17 mouse cellular contexts compared by ENCODE assay signal in genomic region chr11:63956748-63957147, GRCm38 (mm10). TPM values are rescaled to one million over a fixed set of nuclear protein-coding genes. Genes with fewer than 3 reads are reported as not detected.
DNase-seq lines count a peak whose midpoint lies in the region; ATAC-seq and TF ChIP-seq lines count a peak whose summit lies in the region.
"Had no signal": no experiment of that assay in that cellular context is flagged by ENCODE, and none has a peak within 500 bp of the region (broad histone marks: within the 10 kb centered on the region; RNA-seq: fewer than 3 reads in every experiment).

No protein-coding gene starts in this region.

- H3K9me3 ChIP-seq in forebrain, embryonic 10.5 days = no peaks in the 10 kb centered on the region
- no peaks in the 10 kb centered on the region for H3K9me3 ChIP-seq in forebrain, embryonic 14.5 days (replicated peaks; ENCODE audit: control insufficient read depth, low read length)
- H3K9me3 ChIP-seq in intestine, embryonic 16.5 days (ENCODE audit: control insufficient read depth, low read length) = no peaks in the 10 kb centered on the region
- no peaks in the 10 kb centered on the region for H3K9me3 ChIP-seq in intestine, postnatal 0 days (ENCODE audit: control insufficient read depth)
- H3K9me3 ChIP-seq: embryonic facial prominence, embryonic 12.5 days; forebrain, embryonic 15.5 days; kidney, embryonic 15.5 days; limb, embryonic 12.5 days had no signal

- H3K4me3 ChIP-seq in forebrain, embryonic 10.5 days = no peak overlapping the region
- no peak overlapping the region for H3K4me3 ChIP-seq in forebrain, embryonic 14.5 days (ENCODE audit: low read depth, low read length)
- no peak overlapping the region for H3K4me3 ChIP-seq in intestine, embryonic 16.5 days (ENCODE audit: low read length)
- no peak overlapping the region for H3K4me3 ChIP-seq in intestine, postnatal 0 days (ENCODE audit: low read depth, low read length)
- no peak overlapping the region for H3K4me3 ChIP-seq in myocyte
- H3K4me3 ChIP-seq: embryonic facial prominence, embryonic 12.5 days; erythroblast, embryonic 14.5 days; forebrain, embryonic 15.5 days; heart, adult 2 months; kidney, embryonic 15.5 days; limb, embryonic 12.5 days had no signal

- peaks cover 72% of the 10 kb centered on the region for H3K27me3 ChIP-seq in forebrain, embryonic 10.5 days (ENCODE audit: poor library complexity, severe bottlenecking)
- no peaks in the 10 kb centered on the region for H3K27me3 ChIP-seq in forebrain, embryonic 14.5 days (replicated peaks; ENCODE audit: control insufficient read depth, insufficient read depth, low read length)
- no peaks in the 10 kb centered on the region for H3K27me3 ChIP-seq in intestine, embryonic 16.5 days (replicated peaks; ENCODE audit: control insufficient read depth, insufficient read depth, low read length)
- no peaks in the 10 kb centered on the region for H3K27me3 ChIP-seq in intestine, postnatal 0 days (replicated peaks; ENCODE audit: control insufficient read depth, insufficient read depth, low read length)
- H3K27me3 ChIP-seq in myocyte (ENCODE audit: control insufficient read depth, insufficient read depth, insufficient read length) = no peaks in the 10 kb centered on the region
- H3K27me3 ChIP-seq: embryonic facial prominence, embryonic 12.5 days; forebrain, embryonic 15.5 days had no signal

- TF ChIP-seq POLR2A in myocyte (IDR thresholded peaks at IDR 0.05; ENCODE audit: insufficient read length, low read depth) = no peak

- H3ac ChIP-seq in myocyte (ENCODE audit: control insufficient read depth, insufficient read length) = no peak overlapping the region

- DNase-seq in forebrain, embryonic 10.5 days (ENCODE audit: extremely low spot score, low spot score) = no peak
- no peak for DNase-seq in forebrain, embryonic 14.5 days (ENCODE audit: low spot score)
- peak; percentile 59 for DNase-seq in ES-CJ7 (ENCODE audit: low read depth, low spot score)
- no peak for DNase-seq in kidney, adult 11 months
- DNase-seq: cerebellum, adult 9-10 months; gastrocnemius, postnatal 14 days; heart, adult 2 months had no signal

- no peak for TF ChIP-seq CTCF in intestine, postnatal 0 days (IDR thresholded peaks at IDR 0.05; ENCODE audit: low read depth)

- 27% methylated on average over 7 of the region's 7 CpGs for WGBS in forebrain, embryonic 10.5 days
- 25% methylated on average over 7 of the region's 7 CpGs for WGBS in forebrain, embryonic 14.5 days
- 37% methylated on average over 7 of the region's 7 CpGs for WGBS in intestine, embryonic 16.5 days
- 33% methylated on average over 7 of the region's 7 CpGs for WGBS in intestine, postnatal 0 days

- H3K79me2 ChIP-seq in myocyte (ENCODE audit: control insufficient read depth, insufficient read depth) = no peaks in the 10 kb centered on the region

- H3K4me1 ChIP-seq in forebrain, embryonic 10.5 days = peaks cover 31% of the 10 kb centered on the region
- peaks cover 12% of the 10 kb centered on the region for H3K4me1 ChIP-seq in forebrain, embryonic 14.5 days (ENCODE audit: control insufficient read depth, insufficient read depth, low read length)
- H3K4me1 ChIP-seq in intestine, embryonic 16.5 days (ENCODE audit: control insufficient read depth, insufficient read depth, low read length) = peaks cover 20% of the 10 kb centered on the region; the same call in 1 of the 2 replicates
- H3K4me1 ChIP-seq in intestine, postnatal 0 days (replicated peaks; ENCODE audit: control insufficient read depth, insufficient read depth, low read length) = no peaks in the 10 kb centered on the region

- H3K36me3 ChIP-seq in forebrain, embryonic 10.5 days (replicated peaks) = no peaks in the 10 kb centered on the region
- no peaks in the 10 kb centered on the region for H3K36me3 ChIP-seq in forebrain, embryonic 14.5 days (ENCODE audit: control insufficient read depth, insufficient read depth, low read length)
- no peaks in the 10 kb centered on the region for H3K36me3 ChIP-seq in intestine, embryonic 16.5 days (ENCODE audit: control insufficient read depth, insufficient read depth, low read length)
- no peaks in the 10 kb centered on the region for H3K36me3 ChIP-seq in intestine, postnatal 0 days (ENCODE audit: control insufficient read depth, insufficient read depth)
- H3K36me3 ChIP-seq in myocyte (ENCODE audit: control insufficient read depth, insufficient read depth) = no peaks in the 10 kb centered on the region
- H3K36me3 ChIP-seq: embryonic facial prominence, embryonic 12.5 days; forebrain, embryonic 15.5 days; kidney, embryonic 15.5 days; limb, embryonic 12.5 days had no signal

- no peak for ATAC-seq in forebrain, embryonic 14.5 days
- peak; percentile 12; the same call in 1 of the 2 replicates for ATAC-seq in intestine, embryonic 16.5 days
- ATAC-seq in intestine, postnatal 0 days = no peak
- no peak for ATAC-seq in CD4-positive, CD25-positive, alpha-beta regulatory T cell, adult 4 months
- ATAC-seq: forebrain, embryonic 15.5 days had no signal

- H3K27ac ChIP-seq in forebrain, embryonic 10.5 days = peak overlapping the region; percentile 37; the same call in 1 of the 2 replicates
- H3K27ac ChIP-seq in forebrain, embryonic 14.5 days (ENCODE audit: low read depth, low read length) = no peak overlapping the region
- H3K27ac ChIP-seq in intestine, embryonic 16.5 days (ENCODE audit: low read length) = no peak overlapping the region
- H3K27ac ChIP-seq in intestine, postnatal 0 days (ENCODE audit: low read depth, low read length) = no peak overlapping the region
- H3K27ac ChIP-seq: embryonic facial prominence, embryonic 12.5 days; forebrain, embryonic 15.5 days; heart, adult 2 months; kidney, embryonic 15.5 days; liver, embryonic 14.5 days had no signal

- no peak overlapping the region for H3K4me2 ChIP-seq in forebrain, embryonic 14.5 days (ENCODE audit: low read length)
- H3K4me2 ChIP-seq in intestine, embryonic 16.5 days (ENCODE audit: low read depth, low read length) = no peak overlapping the region
- no peak overlapping the region for H3K4me2 ChIP-seq in intestine, postnatal 0 days (replicated peaks; ENCODE audit: low read depth)
- H3K4me2 ChIP-seq in myocyte (ENCODE audit: low read depth) = no peak overlapping the region
- H3K4me2 ChIP-seq: embryonic facial prominence, embryonic 12.5 days; forebrain, embryonic 15.5 days; kidney, embryonic 15.5 days; limb, embryonic 12.5 days had no signal

- H3K9ac ChIP-seq in forebrain, embryonic 14.5 days (ENCODE audit: low read length) = no peak overlapping the region
- no peak overlapping the region for H3K9ac ChIP-seq in intestine, embryonic 16.5 days (ENCODE audit: low read depth, low read length)
- H3K9ac ChIP-seq in intestine, postnatal 0 days (ENCODE audit: low read depth, low read length) = no peak overlapping the region
- H3K9ac ChIP-seq: embryonic facial prominence, embryonic 12.5 days; forebrain, embryonic 15.5 days; kidney, embryonic 15.5 days; limb, embryonic 12.5 days; liver, embryonic 14.5 days had no signal

TF ChIP-seq in myocyte, 11 proteins besides CTCF, POLR2A, EP300 and RAD21:
- TF ChIP-seq POLR2AphosphoS2 (IDR thresholded peaks at IDR 0.05; ENCODE audit: insufficient read length, low read depth) (no peak), E2F4 (IDR thresholded peaks at IDR 0.05; ENCODE audit: insufficient read depth) (no peak), CEBPB (IDR thresholded peaks at IDR 0.05; ENCODE audit: insufficient read depth, poor library complexity, severe bottlenecking) (no peak), TCF3 (IDR thresholded peaks at IDR 0.05; ENCODE audit: insufficient read length, low read depth) (no peak), TCF12 (IDR thresholded peaks at IDR 0.05; ENCODE audit: insufficient read depth, poor library complexity, severe bottlenecking) (no peak), MAX (IDR thresholded peaks at IDR 0.05; ENCODE audit: low read depth) (no peak), MYOG (IDR thresholded peaks at IDR 0.05; ENCODE audit: control insufficient read depth in 1 of 3, insufficient read depth in 1 of 3, insufficient read length in 2 of 3, low read depth in 2 of 3) (peak in 1 of 3 experiments; percentile 73), MYOD1 (IDR thresholded peaks at IDR 0.05; ENCODE audit: control insufficient read depth in 1 of 3, insufficient read length in 2 of 3, low read depth in 2 of 3) (peak in 2 of 3 experiments; percentile 25 to 73), USF1 (IDR thresholded peaks at IDR 0.05; ENCODE audit: low read depth) (no peak), REST (IDR thresholded peaks at IDR 0.05; ENCODE audit: insufficient read depth, insufficient read length) (no peak), SRF (IDR thresholded peaks at IDR 0.05; ENCODE audit: control insufficient read depth, insufficient read length, low read depth) (no peak)
TF ChIP-seq in myocyte: peak in this region for 2.

RNA-seq across cellular contexts. Expression of gene Hs3st3b1, which starts 34.7 kb away (rescaled TPM):
- 4.8 and 5.7 TPM in 2 replicates for polyA plus RNA-seq in forebrain, embryonic 10.5 days (2016; fragmentation: Nextera tagmentation; extraction: Ambion mirVana)
- 3.3 and 3.9 TPM in 2 replicates for polyA plus RNA-seq in forebrain, embryonic 14.5 days (2014; fragmentation: Nextera tagmentation; extraction: Ambion mirVana)
- polyA plus RNA-seq in intestine, embryonic 16.5 days (2015; fragmentation: Nextera tagmentation; extraction: Ambion mirVana) = 4.5 and 5.2 TPM in 2 replicates
- 2.5 and 2.6 TPM in 2 replicates for polyA plus RNA-seq in intestine, postnatal 0 days (2015; fragmentation: Nextera tagmentation; extraction: Ambion mirVana)
- 0.84 TPM for polyA plus RNA-seq in myocyte (2012; fragmentation: generic; extraction: Trizol)
- 1 to 10 TPM; 1.7 to 2.2 TPM for polyA plus RNA-seq in CD4-positive, CD25-positive, alpha-beta regulatory T cell, adult 4 months (2017; shearing (Covaris generic))
